Mouse (Mus musculus): ENCODE measurements around the gene Commd1.

DNA sequence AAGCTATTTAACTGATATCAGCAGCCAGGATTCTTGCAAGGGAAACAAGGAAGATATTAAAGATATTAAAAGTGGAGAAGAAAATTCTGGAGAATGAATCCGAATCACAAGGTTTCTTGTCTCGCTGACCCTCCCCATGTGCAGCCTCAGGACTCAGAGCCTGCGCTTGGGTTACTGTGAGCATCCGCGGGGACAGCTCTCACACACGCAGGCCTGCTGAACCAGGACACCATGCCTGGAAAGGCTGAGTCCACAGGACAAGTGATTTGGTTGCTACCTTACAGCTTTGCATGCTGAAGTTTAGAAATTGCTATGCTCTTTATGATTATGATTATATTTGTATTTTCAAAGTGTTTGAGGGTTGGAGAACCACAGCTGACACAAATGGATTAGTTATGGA is 47.2 kb upstream of the Commd1 start:
- TF ChIP-seq CTCF (conservative IDR thresholded peaks at IDR 0.05; ENCODE audit: low read length) = no peak
- TF ChIP-seq NANOG (IDR thresholded peaks at IDR 0.05; ENCODE audit: borderline replicate concordance, low read length) = no peak
- no peak for TF ChIP-seq POU5F1 (IDR thresholded peaks at IDR 0.05; ENCODE audit: borderline replicate concordance, low read length)
